Mouse (Mus musculus): Measurements from ENCODE around the gene Tmem80. TPM values are rescaled to one million over a fixed set of nuclear protein-coding genes. Genes with fewer than 3 reads are reported as not detected.
A peak's percentile ranks its signal among the peaks of the same experiment; 100 is the strongest.

The Tmem80 gene
- total RNA-seq, 1 experiment from 2014 or later: 24.7 TPM

- ATAC-seq (ENCODE audit: extremely low read depth, insufficient number of reproducible peaks, low FRiP score, poor library complexity, severe bottlenecking): no peak
Observed at GRCm38 (mm10) chr7:141317619-141318132, 9.9 kb upstream of the Tmem80 start.

GRCm38 (mm10) chr7:141319446-141319845 is 8.1 kb upstream of the Tmem80 start:
- no peak for ATAC-seq (ENCODE audit: extremely low read depth, insufficient number of reproducible peaks, low FRiP score, poor library complexity, severe bottlenecking)

GRCm38 (mm10) chr7:141324686-141325085 is 2.9 kb upstream of the Tmem80 start:
- ATAC-seq (ENCODE audit: extremely low read depth, insufficient number of reproducible peaks, low FRiP score, poor library complexity, severe bottlenecking): no peak

GRCm38 (mm10) chr7:141326546-141327446 is 743 bp upstream of the Tmem80 start:
- ATAC-seq (ENCODE audit: extremely low read depth, insufficient number of reproducible peaks, low FRiP score, poor library complexity, severe bottlenecking): no peak

- no peak for ATAC-seq (ENCODE audit: extremely low read depth, insufficient number of reproducible peaks, low FRiP score, poor library complexity, severe bottlenecking)
Observed at GRCm38 (mm10) chr7:141328373-141328990, 943 bp downstream of the Tmem80 start.

GRCm38 (mm10) chr7:141330706-141331105 is 3.2 kb downstream of the Tmem80 start:
- no peak for ATAC-seq (ENCODE audit: extremely low read depth, insufficient number of reproducible peaks, low FRiP score, poor library complexity, severe bottlenecking)

- ATAC-seq (ENCODE audit: extremely low read depth, insufficient number of reproducible peaks, low FRiP score, poor library complexity, severe bottlenecking): no peak
Observed at GRCm38 (mm10) chr7:141331990-141332389, 4.5 kb downstream of the Tmem80 start.

- ATAC-seq (ENCODE audit: extremely low read depth, insufficient number of reproducible peaks, low FRiP score, poor library complexity, severe bottlenecking): no peak
Observed at GRCm38 (mm10) chr7:141335044-141335579, 7.6 kb downstream of the Tmem80 start.

- ATAC-seq (ENCODE audit: extremely low read depth, insufficient number of reproducible peaks, low FRiP score, poor library complexity, severe bottlenecking): no peak
Observed at GRCm38 (mm10) chr7:141335682-141336081, 8.1 kb downstream of the Tmem80 start.

GRCm38 (mm10) chr7:141336296-141336695 is 8.8 kb downstream of the Tmem80 start:
- ATAC-seq (ENCODE audit: extremely low read depth, insufficient number of reproducible peaks, low FRiP score, poor library complexity, severe bottlenecking): no peak

GRCm38 (mm10) chr7:141337716-141338416 is 10.3 kb downstream of the Tmem80 start:
- ATAC-seq (ENCODE audit: extremely low read depth, insufficient number of reproducible peaks, low FRiP score, poor library complexity, severe bottlenecking): no peak

- peak; percentile 51 for ATAC-seq (ENCODE audit: extremely low read depth, insufficient number of reproducible peaks, low FRiP score, poor library complexity, severe bottlenecking)
Observed at GRCm38 (mm10) chr7:141338576-141339131, 11.1 kb downstream of the Tmem80 start, which contains the start of gene Eps8l2. Gene Eps8l2, plus strand, starts transcription at chr7:141338880.

- ATAC-seq (ENCODE audit: extremely low read depth, insufficient number of reproducible peaks, low FRiP score, poor library complexity, severe bottlenecking): no peak
Observed at GRCm38 (mm10) chr7:141339215-141339920, 11.8 kb downstream of the Tmem80 start.

GRCm38 (mm10) chr7:141340023-141340422 is 12.5 kb downstream of the Tmem80 start:
- ATAC-seq (ENCODE audit: extremely low read depth, insufficient number of reproducible peaks, low FRiP score, poor library complexity, severe bottlenecking): no peak

- no peak for ATAC-seq (ENCODE audit: extremely low read depth, insufficient number of reproducible peaks, low FRiP score, poor library complexity, severe bottlenecking)
Observed at GRCm38 (mm10) chr7:141340476-141340875, 12.9 kb downstream of the Tmem80 start.

GRCm38 (mm10) chr7:141341689-141342226 is 14.2 kb downstream of the Tmem80 start:
- ATAC-seq (ENCODE audit: extremely low read depth, insufficient number of reproducible peaks, low FRiP score, poor library complexity, severe bottlenecking): no peak

GRCm38 (mm10) chr7:141343230-141343629 is 15.7 kb downstream of the Tmem80 start:
- no peak for ATAC-seq (ENCODE audit: extremely low read depth, insufficient number of reproducible peaks, low FRiP score, poor library complexity, severe bottlenecking)

- no peak for ATAC-seq (ENCODE audit: extremely low read depth, insufficient number of reproducible peaks, low FRiP score, poor library complexity, severe bottlenecking)
Observed at GRCm38 (mm10) chr7:141343696-141344095, 16.2 kb downstream of the Tmem80 start.

All from neutrophil, adult 5-6 weeks (primary cell).